Mouse (Mus musculus): ENCODE results near the gene Frem1. TPM values are rescaled to one million over a fixed set of nuclear protein-coding genes. Genes with fewer than 3 reads are reported as not detected.

Frem1 gene
- polyA plus RNA-seq, 1 experiment from 2014 or later = 14.3 TPM

- DNase-seq (ENCODE audit: low spot score) = no peak
- Histone ChIP-seq H3K4me1 (ENCODE audit: insufficient read depth, low read depth, low read length) (no peaks in the 10 kb centered on the region), H3K9ac (replicated peaks; ENCODE audit: low read depth) (no peak overlapping the region), H3K27me3 (replicated peaks; ENCODE audit: insufficient read depth, low read length) (no peaks in the 10 kb centered on the region), H3K4me3 (ENCODE audit: low read depth, low read length) (no peak overlapping the region), H3K27ac (ENCODE audit: low read length) (no peak overlapping the region), H3K4me2 (replicated peaks; ENCODE audit: low read depth, low read length) (no peak overlapping the region), H3K9me3 (ENCODE audit: low read length) (no peaks in the 10 kb centered on the region), H3K36me3 (ENCODE audit: insufficient read depth, low read length) (no peaks in the 10 kb centered on the region)
- no peak for TF ChIP-seq CTCF (IDR thresholded peaks at IDR 0.05)
- TF ChIP-seq EP300 (IDR thresholded peaks at IDR 0.05) = no peak
- 66% methylated on average over 5 of the region's 5 CpGs for WGBS
- no peak for ATAC-seq
These were observed 184.3 kb downstream of the Frem1 start for GRCm38 (mm10) chr4:82867731-82868445.

- Histone ChIP-seq H3K27ac (ENCODE audit: low read length) (no peak overlapping the region), H3K4me3 (ENCODE audit: low read depth, low read length) (no peak overlapping the region), H3K9me3 (ENCODE audit: low read length) (no peaks in the 10 kb centered on the region), H3K9ac (replicated peaks; ENCODE audit: low read depth) (no peak overlapping the region), H3K4me1 (ENCODE audit: insufficient read depth, low read depth, low read length) (no peaks in the 10 kb centered on the region), H3K36me3 (ENCODE audit: insufficient read depth, low read length) (no peaks in the 10 kb centered on the region), H3K27me3 (replicated peaks; ENCODE audit: insufficient read depth, low read length) (no peaks in the 10 kb centered on the region), H3K4me2 (replicated peaks; ENCODE audit: low read depth, low read length) (no peak overlapping the region)
- DNase-seq (ENCODE audit: low spot score) (peak; percentile 27), ATAC-seq (no peak)
- TF ChIP-seq EP300 (IDR thresholded peaks at IDR 0.05) (no peak), CTCF (IDR thresholded peaks at IDR 0.05) (no peak)
- WGBS = 41% methylated on average over 4 of the region's 4 CpGs
These were observed 185.0 kb downstream of the Frem1 start for GRCm38 (mm10) chr4:82867111-82867510.

GRCm38 (mm10) chr4:82864974-82865699 lies 187.0 kb downstream of the Frem1 start:
- TF ChIP-seq EP300 (IDR thresholded peaks at IDR 0.05) (no peak), CTCF (IDR thresholded peaks at IDR 0.05) (no peak)
- WGBS = 85% methylated on average over 8 of the region's 8 CpGs
- no peak for DNase-seq (ENCODE audit: low spot score)

GRCm38 (mm10) chr4:82863316-82863715 lies 188.8 kb downstream of the Frem1 start:
- Histone ChIP-seq H3K36me3 (ENCODE audit: insufficient read depth, low read length) (no peaks in the 10 kb centered on the region), H3K27me3 (replicated peaks; ENCODE audit: insufficient read depth, low read length) (no peaks in the 10 kb centered on the region), H3K4me3 (ENCODE audit: low read depth, low read length) (no peak overlapping the region), H3K9ac (replicated peaks; ENCODE audit: low read depth) (no peak overlapping the region), H3K4me2 (replicated peaks; ENCODE audit: low read depth, low read length) (no peak overlapping the region), H3K4me1 (ENCODE audit: insufficient read depth, low read depth, low read length) (no peaks in the 10 kb centered on the region), H3K27ac (ENCODE audit: low read length) (no peak overlapping the region), H3K9me3 (ENCODE audit: low read length) (no peaks in the 10 kb centered on the region)
- DNase-seq (ENCODE audit: low spot score) = no peak
- WGBS = 94% methylated on average over 8 of the region's 8 CpGs
- ATAC-seq = no peak
- no peak for TF ChIP-seq CTCF (IDR thresholded peaks at IDR 0.05)
- TF ChIP-seq EP300 (IDR thresholded peaks at IDR 0.05) = no peak

More at GRCm38 (mm10) chr4:82864974-82865699, 187.0 kb downstream of the Frem1 start:
- no peak for ATAC-seq
- Histone ChIP-seq H3K27me3 (replicated peaks; ENCODE audit: insufficient read depth, low read length) (no peaks in the 10 kb centered on the region), H3K4me1 (ENCODE audit: insufficient read depth, low read depth, low read length) (no peaks in the 10 kb centered on the region), H3K36me3 (ENCODE audit: insufficient read depth, low read length) (no peaks in the 10 kb centered on the region), H3K4me3 (ENCODE audit: low read depth, low read length) (no peak overlapping the region), H3K9me3 (ENCODE audit: low read length) (no peaks in the 10 kb centered on the region), H3K4me2 (replicated peaks; ENCODE audit: low read depth, low read length) (no peak overlapping the region), H3K27ac (ENCODE audit: low read length) (no peak overlapping the region), H3K9ac (replicated peaks; ENCODE audit: low read depth) (no peak overlapping the region)

DNA sequence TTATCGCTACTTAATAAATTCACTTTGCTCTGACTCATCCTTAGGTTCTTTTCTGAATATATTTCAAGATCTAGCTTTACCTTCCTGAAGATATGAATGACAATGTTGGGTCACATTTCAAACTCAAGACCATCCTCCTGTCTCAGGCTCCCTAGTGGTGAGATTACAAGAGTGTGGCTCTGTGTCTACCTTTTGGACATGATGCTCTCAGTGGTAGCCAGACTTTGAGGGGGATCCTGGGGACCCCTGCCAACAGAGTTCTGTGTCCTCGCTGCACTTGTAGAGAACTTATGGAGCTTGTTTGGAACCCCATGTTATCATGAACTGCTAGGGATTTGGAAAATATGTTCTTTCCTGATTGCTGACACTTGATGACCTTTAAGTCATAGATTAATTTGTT lies 190.7 kb downstream of the Frem1 start:
- H3K4me1 ChIP-seq (ENCODE audit: insufficient read depth, low read depth, low read length) = no peaks in the 10 kb centered on the region
- 97% methylated on average over 2 of the region's 2 CpGs for WGBS
- TF ChIP-seq EP300 (IDR thresholded peaks at IDR 0.05) (no peak), CTCF (IDR thresholded peaks at IDR 0.05) (no peak)

DNA sequence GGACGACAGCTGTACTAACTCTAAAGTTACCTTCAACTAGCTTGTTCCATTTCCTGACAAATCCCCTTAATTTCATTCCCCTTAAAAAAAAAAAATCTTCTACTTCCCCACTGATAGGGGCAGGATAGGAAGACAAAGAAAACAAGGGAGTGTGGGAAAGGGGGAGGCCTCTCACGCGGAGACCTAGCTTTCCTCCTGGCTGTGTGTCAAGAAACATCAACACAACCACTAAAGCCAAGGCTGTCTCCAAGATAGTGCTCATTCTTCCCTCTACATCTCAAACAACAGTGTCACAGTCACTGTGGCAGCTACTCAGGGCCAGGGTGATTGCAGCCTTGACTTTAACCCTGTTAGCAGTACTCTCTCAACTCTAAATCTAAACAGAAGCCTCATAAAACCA lies 191.6 kb downstream of the Frem1 start:
- no peak overlapping the region for H3K27ac ChIP-seq (ENCODE audit: low read length)
- H3K9me3 ChIP-seq (ENCODE audit: low read length) = no peaks in the 10 kb centered on the region
- no peak for ATAC-seq
- no peak for TF ChIP-seq CTCF (IDR thresholded peaks at IDR 0.05)
- no peak overlapping the region for H3K9ac ChIP-seq (replicated peaks; ENCODE audit: low read depth)
- no peaks in the 10 kb centered on the region for H3K27me3 ChIP-seq (replicated peaks; ENCODE audit: insufficient read depth, low read length)
- 43% methylated on average over 3 of the region's 3 CpGs for WGBS
- H3K4me3 ChIP-seq (ENCODE audit: low read depth, low read length) = no peak overlapping the region
- H3K36me3 ChIP-seq (ENCODE audit: insufficient read depth, low read length) = no peaks in the 10 kb centered on the region
- H3K4me1 ChIP-seq (ENCODE audit: insufficient read depth, low read depth, low read length) = no peaks in the 10 kb centered on the region
- no peak for DNase-seq (ENCODE audit: low spot score)
- no peak overlapping the region for H3K4me2 ChIP-seq (replicated peaks; ENCODE audit: low read depth, low read length)

More for the DNA sequence above, 190.7 kb downstream of the Frem1 start:
- Histone ChIP-seq H3K4me3 (ENCODE audit: low read depth, low read length) (no peak overlapping the region), H3K9me3 (ENCODE audit: low read length) (no peaks in the 10 kb centered on the region), H3K27me3 (replicated peaks; ENCODE audit: insufficient read depth, low read length) (no peaks in the 10 kb centered on the region), H3K36me3 (ENCODE audit: insufficient read depth, low read length) (no peaks in the 10 kb centered on the region), H3K27ac (ENCODE audit: low read length) (no peak overlapping the region), H3K4me2 (replicated peaks; ENCODE audit: low read depth, low read length) (no peak overlapping the region), H3K9ac (replicated peaks; ENCODE audit: low read depth) (no peak overlapping the region)
- DNase-seq (ENCODE audit: low spot score) = no peak
- ATAC-seq = no peak

Measured in lung, postnatal 0 days (tissue).